ENCODE assay signal across 7 mouse cellular contexts in genomic region chrX:73824185-73825151, GRCm38 (mm10). TPM values are rescaled to one million over a fixed set of nuclear protein-coding genes. Genes with fewer than 3 reads are reported as not detected.
DNase-seq lines count a peak whose midpoint lies in the region; ATAC-seq and TF ChIP-seq lines count a peak whose summit lies in the region.

TSS of gene Pdzd4 (minus strand) at chrX:73824969.

- 17% methylated on average over 54 of the region's 84 CpGs for whole genome bisulfite sequencing in intestine, embryonic 14.5 days
- 20% methylated on average over 51 of the region's 84 CpGs for WGBS in midbrain, embryonic 12.5 days

- intact Hi-C loops in gastrocnemius, adult 2 months (cut with DNase I) = no loop called here
- intact Hi-C loops in left cerebral cortex, postnatal 25 days (cut with DNase I) = loop anchor here (1.0 kb wide), 1 partner anchor 56 kb away; no protein-coding TSS in a partner anchor

- H3K4me3 ChIP-seq in gastrocnemius, adult 2 months = peak within 1 kb of the TSS; percentile 81
- peak within 1 kb of the TSS; percentile 53 for H3K4me3 ChIP-seq in intestine, embryonic 14.5 days (ENCODE audit: low read depth, low read length)
- peak within 1 kb of the TSS; percentile 61 for H3K4me3 ChIP-seq in midbrain, embryonic 12.5 days

- peak within 1 kb of the TSS; percentile 52 for H3K9ac ChIP-seq in intestine, embryonic 14.5 days (ENCODE audit: low read length)
- peak within 1 kb of the TSS; percentile 68 for H3K9ac ChIP-seq in midbrain, embryonic 12.5 days (replicated peaks)

- ATAC-seq in intestine, embryonic 14.5 days (replicated peaks; ENCODE audit: low FRiP score, low TSS enrichment, low read depth) = peak; percentile 87
- ATAC-seq in midbrain, embryonic 12.5 days (ENCODE audit: low FRiP score, low read depth) = peak; percentile 83

- H3K4me2 ChIP-seq in intestine, embryonic 14.5 days (ENCODE audit: low read length) = peak within 1 kb of the TSS; percentile 55
- peak within 1 kb of the TSS; percentile 61 for H3K4me2 ChIP-seq in midbrain, embryonic 12.5 days (replicated peaks)

- no peaks in the 10 kb centered on the region for H3K36me3 ChIP-seq in intestine, embryonic 14.5 days (ENCODE audit: control insufficient read depth, insufficient read depth, low read length)
- H3K36me3 ChIP-seq in midbrain, embryonic 12.5 days = no peaks in the 10 kb centered on the region

- DNase-seq in adipocyte (ENCODE audit: low spot score) = peak; percentile 7
- DNase-seq in cerebellum, postnatal 36 days = peak; percentile 67 to 80
- peak; percentile 65 for DNase-seq in gastrocnemius, adult 2 months
- DNase-seq in intestine, embryonic 14.5 days (ENCODE audit: low spot score) = peak; percentile 76
- DNase-seq in left cerebral cortex, postnatal 25 days (ENCODE audit: low spot score in 2 of 2) = peak; percentile 35 to 62
- DNase-seq in spleen, postnatal 4 days (ENCODE audit: low spot score in 2 of 2) = peak; percentile 14 to 63

- no peak for TF ChIP-seq CTCF in gastrocnemius, adult 2 months (IDR thresholded peaks at IDR 0.05)

- H3K27me3 ChIP-seq in intestine, embryonic 14.5 days (replicated peaks; ENCODE audit: control insufficient read depth, insufficient read depth, low read length) = peaks cover 28% of the 10 kb centered on the region
- H3K27me3 ChIP-seq in midbrain, embryonic 12.5 days = no peaks in the 10 kb centered on the region

- no peaks in the 10 kb centered on the region for H3K9me3 ChIP-seq in intestine, embryonic 14.5 days (ENCODE audit: control insufficient read depth, low read length)
- H3K9me3 ChIP-seq in midbrain, embryonic 12.5 days = no peaks in the 10 kb centered on the region

- no peaks in the 10 kb centered on the region for H3K4me1 ChIP-seq in intestine, embryonic 14.5 days (replicated peaks; ENCODE audit: control insufficient read depth, insufficient read depth, low read length)
- H3K4me1 ChIP-seq in midbrain, embryonic 12.5 days = 0 out of 2 replicates have a peak, but pooled peaks cover 3% of the 10 kb centered on the region

- H3K27ac ChIP-seq in gastrocnemius, adult 2 months = peak within 1 kb of the TSS; percentile 58
- H3K27ac ChIP-seq in intestine, embryonic 14.5 days (ENCODE audit: low read depth) = peak within 1 kb of the TSS; percentile 22; the same call in 1 of the 2 replicates
- peak within 1 kb of the TSS; percentile 86 for H3K27ac ChIP-seq in midbrain, embryonic 12.5 days (replicated peaks)

RNA-seq across cellular contexts. Expression of gene Pdzd4, which starts in this region (rescaled TPM):
- total RNA-seq in gastrocnemius, adult 2 months (2021) = 1 to 10 TPM in 1 of 2 experiments, under 1 TPM in 1; 0.56 to 1.3 TPM
- 1.1 and 1.2 TPM in 2 replicates for polyA plus RNA-seq in intestine, embryonic 14.5 days (2014; fragmentation: Nextera tagmentation; extraction: Ambion mirVana)
- total RNA-seq in left cerebral cortex, postnatal 25 days (2021) = 100 to 1,000 TPM; 119 to 125 TPM
- 2.4 and 2.5 TPM in 2 replicates for polyA plus RNA-seq in midbrain, embryonic 12.5 days (2016; fragmentation: Nextera tagmentation; extraction: Ambion mirVana)

Comparison
In these comparisons a context has a peak if more than half of its experiments do, and no peak if none do; other contexts are left out.
1. Peak in every context shown above with its lines: DNase-seq, ATAC-seq, H3K4me3 ChIP-seq and H3K27ac ChIP-seq.
2. RNA of gene Pdzd4 (total RNA-seq): 119 to 125 TPM in left cerebral cortex, postnatal 25 days; 0.56 to 1.3 TPM in gastrocnemius, adult 2 months; every median in the first group is over 10 times any median in the second.
3. DNase-seq: peak in every context shown above with its lines; median percentile 76 in intestine, embryonic 14.5 days; 74 in cerebellum, postnatal 36 days; 65 in gastrocnemius, adult 2 months; 48 in left cerebral cortex, postnatal 25 days; 38 in spleen, postnatal 4 days; 7 in adipocyte.
4. H3K27ac ChIP-seq: peak in every context shown above with its lines; median percentile 86 in midbrain, embryonic 12.5 days; 58 in gastrocnemius, adult 2 months; 22 in intestine, embryonic 14.5 days.